ENCODE assay signal across 8 mouse cellular contexts in the genomic region with DNA sequence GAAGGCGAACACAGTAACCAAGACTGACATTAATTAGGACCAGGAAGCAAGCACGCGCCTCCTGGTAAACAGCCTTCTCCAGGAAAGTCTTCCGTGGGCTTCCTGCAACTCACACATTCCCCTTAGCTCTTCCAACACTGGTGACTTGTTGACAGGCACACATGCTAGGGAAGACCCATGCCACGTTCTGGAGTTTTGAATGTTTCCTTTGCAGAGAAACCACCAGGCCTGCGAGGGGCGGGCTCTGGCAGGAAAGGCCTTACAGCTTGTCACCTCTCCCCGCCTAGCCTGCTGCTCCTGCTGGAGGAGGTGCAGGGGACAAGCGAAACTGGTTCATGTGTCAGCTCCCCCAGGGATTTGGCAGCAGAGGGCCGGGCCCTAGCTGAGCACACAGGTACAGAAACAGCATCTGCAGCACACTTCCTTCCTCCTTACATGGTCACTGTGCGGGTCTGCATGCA. TPM values are rescaled to one million over a fixed set of nuclear protein-coding genes. Genes with fewer than 3 reads are reported as not detected.
A peak's percentile ranks its signal among the peaks of the same experiment; 100 is the strongest.
DNase-seq lines count a peak whose midpoint lies in the region; ATAC-seq lines count a peak whose summit lies in the region.

No protein-coding gene starts in this region.

- H3K27me3 ChIP-seq in embryonic facial prominence, embryonic 10.5 days (replicated peaks; ENCODE audit: low read depth, poor library complexity, severe bottlenecking) = 0 out of 2 replicates have a peak, but pooled peaks cover 3% of the 10 kb centered on the region
- no peaks in the 10 kb centered on the region for H3K27me3 ChIP-seq in lung, embryonic 15.5 days

- no peaks in the 10 kb centered on the region for H3K9me3 ChIP-seq in embryonic facial prominence, embryonic 10.5 days
- H3K9me3 ChIP-seq in lung, embryonic 15.5 days = no peaks in the 10 kb centered on the region

- H3K4me2 ChIP-seq in lung, embryonic 15.5 days = peak overlapping the region; percentile 30

- peak overlapping the region; percentile 71; the same call in 1 of the 2 replicates for H3K27ac ChIP-seq in embryonic facial prominence, embryonic 10.5 days (replicated peaks)
- H3K27ac ChIP-seq in lung, embryonic 15.5 days = peak overlapping the region; percentile 93

- ATAC-seq in lung, embryonic 15.5 days (ENCODE audit: borderline replicate concordance, extremely low read depth, low FRiP score, low TSS enrichment) = peak; percentile 77

- H3K4me3 ChIP-seq in embryonic facial prominence, embryonic 10.5 days = peak overlapping the region; percentile 34
- no peak overlapping the region for H3K4me3 ChIP-seq in lung, embryonic 15.5 days

- H3K4me1 ChIP-seq in embryonic facial prominence, embryonic 10.5 days = peaks cover 22% of the 10 kb centered on the region
- H3K4me1 ChIP-seq in lung, embryonic 15.5 days = peaks cover 34% of the 10 kb centered on the region

- DNase-seq in layer of hippocampus, adult 9-11 months = peak; percentile 5
- no peak for DNase-seq in layer of hippocampus, adult 8-10 months (ENCODE audit: low spot score in 2 of 2)
- peak; percentile 68 for DNase-seq in embryonic facial prominence, embryonic 10.5 days (ENCODE audit: low spot score)
- DNase-seq in heart, adult 8-10 months (ENCODE audit: low spot score) = peak; percentile 10
- DNase-seq in kidney, adult 11 months = peak; percentile 82
- DNase-seq in ovary, postnatal 14 days (ENCODE audit: low spot score) = peak; percentile 44
- DNase-seq in yolk sac, embryonic 10.5 days (ENCODE audit: low spot score) = peak; percentile 70

- 11% methylated on average over 11 of the region's 11 CpGs for WGBS in embryonic facial prominence, embryonic 10.5 days
- WGBS in lung, embryonic 15.5 days = 12% methylated on average over 11 of the region's 11 CpGs

- no peaks in the 10 kb centered on the region for H3K36me3 ChIP-seq in embryonic facial prominence, embryonic 10.5 days (replicated peaks)
- no peaks in the 10 kb centered on the region for H3K36me3 ChIP-seq in lung, embryonic 15.5 days

- H3K9ac ChIP-seq in lung, embryonic 15.5 days = no peak overlapping the region

RNA-seq across cellular contexts. Expression of a gene that starts 48.2 kb away (rescaled TPM):
- 100 to 1,000 TPM in 3 of 4 experiments, 10 to 100 TPM in 1; 88.8 to 107 (median 100) TPM for total RNA-seq in layer of hippocampus, adult 8-10 months (2022)
- polyA plus RNA-seq in embryonic facial prominence, embryonic 10.5 days (2016; fragmentation: Nextera tagmentation; extraction: Ambion mirVana) = 12.4 and 12.7 TPM in 2 replicates
- 10 to 100 TPM; 25.0 to 27.2 (median 26.2) TPM for total RNA-seq in heart, adult 8-10 months (2022)
- polyA plus RNA-seq in lung, embryonic 15.5 days (2015; fragmentation: Nextera tagmentation; extraction: Ambion mirVana) = 9.5 and 10.5 TPM in 2 replicates

Comparison
In these comparisons a context has a peak if more than half of its experiments do, and no peak if none do; other contexts are left out.
1. DNase-seq: peak in layer of hippocampus, adult 9-11 months (single experiment), embryonic facial prominence, embryonic 10.5 days (single experiment), heart, adult 8-10 months (single experiment), kidney, adult 11 months (single experiment), ovary, postnatal 14 days (single experiment) and yolk sac, embryonic 10.5 days (single experiment); none in layer of hippocampus, adult 8-10 months (0 of 2).